Mouse (Mus musculus): ENCODE data around the gene Rad52.

- TF ChIP-seq TCF12 (IDR thresholded peaks at IDR 0.05; ENCODE audit: insufficient read depth, poor library complexity, severe bottlenecking) (no peak), E2F4 (IDR thresholded peaks at IDR 0.05; ENCODE audit: insufficient read depth) (no peak), POLR2A (IDR thresholded peaks at IDR 0.05; ENCODE audit: insufficient read length, low read depth) (no peak), MYOD1 (IDR thresholded peaks at IDR 0.05; ENCODE audit: control insufficient read depth in 1 of 3, insufficient read length in 2 of 3, low read depth in 2 of 3) (peak in 2 of 3 experiments; percentile 36 to 76), USF1 (IDR thresholded peaks at IDR 0.05; ENCODE audit: low read depth) (no peak), SRF (IDR thresholded peaks at IDR 0.05; ENCODE audit: control insufficient read depth, insufficient read length, low read depth) (no peak), POLR2AphosphoS2 (IDR thresholded peaks at IDR 0.05; ENCODE audit: insufficient read length, low read depth) (no peak), TCF3 (IDR thresholded peaks at IDR 0.05; ENCODE audit: insufficient read length, low read depth) (no peak), CEBPB (IDR thresholded peaks at IDR 0.05; ENCODE audit: insufficient read depth, poor library complexity, severe bottlenecking) (no peak)
Observed at GRCm38 (mm10) chr6:119912046-119912445, 9.5 kb downstream of the Rad52 start.

Data from myocyte (in vitro differentiated cells).